Mouse (Mus musculus) heart, embryonic 11.5 days (tissue): ENCODE results near the gene Msto1. TPM values are rescaled to one million over a fixed set of nuclear protein-coding genes. Genes with fewer than 3 reads are reported as not detected.
A peak's percentile ranks its signal among the peaks of the same experiment; 100 is the strongest.

Experiments
- ATAC-seq: fragments of 200-750 bp; cut with Nextera tagmentation; replicated peaks from 2 replicates; pipeline ENCODE4 v1.8.0; 2017; ENCODE audit warnings: moderate library complexity; ENCODE audit not compliant: insufficient number of reproducible peaks, low FRiP score, low TSS enrichment
- H3K27ac ChIP-seq: fragments of 300-500 bp; sonication (generic); 2 replicates; pipeline ENCODE4 v1.5.1; 2014; ENCODE audit warnings: mild to moderate bottlenecking, low read depth, low read length
- H3K27me3 ChIP-seq: fragments of 300-500 bp; sonication (generic); 2 replicates; pipeline ENCODE4 v1.6.1; 2014; ENCODE audit warnings: mild to moderate bottlenecking, low read length, mixed read lengths; ENCODE audit not compliant: control insufficient read depth, insufficient read depth
- H3K36me3 ChIP-seq: fragments of 300-500 bp; sonication (generic); 2 replicates; pipeline ENCODE4 v1.6.1; 2014; ENCODE audit warnings: mild to moderate bottlenecking, low read length, moderate library complexity, mixed read lengths; ENCODE audit not compliant: control insufficient read depth, insufficient read depth
- H3K4me1 ChIP-seq: fragments of 300-500 bp; sonication (generic); 2 replicates; pipeline ENCODE4 v1.6.1; 2014; ENCODE audit warnings: low read length; ENCODE audit not compliant: control insufficient read depth, insufficient read depth
- H3K4me2 ChIP-seq: fragments of 300-500 bp; sonication (generic); 2 replicates; pipeline ENCODE4 v1.6.1; 2014; ENCODE audit warnings: mild to moderate bottlenecking, moderate library complexity
- H3K4me3 ChIP-seq: fragments of 300-500 bp; sonication (generic); 2 replicates; pipeline ENCODE4 v1.5.1; 2014; ENCODE audit warnings: low read depth, low read length
- H3K9ac ChIP-seq: fragments of 300-500 bp; sonication (generic); 2 replicates; pipeline ENCODE4 v1.6.1; 2014; ENCODE audit warnings: mild to moderate bottlenecking, low read depth, low read length, moderate library complexity
- H3K9me3 ChIP-seq: fragments of 300-500 bp; sonication (generic); replicated peaks from 2 replicates; pipeline ENCODE4 v1.6.1; 2016; ENCODE audit warnings: low read length; ENCODE audit not compliant: control insufficient read depth
- WGBS: fragments of 180-500 bp; shearing (Covaris S2); extraction: QIAGEN DNeasy Blood & Tissue Kit; methylation state at CpG from one replicate; pipeline ENCODE4 v1.1.7; 2014; ENCODE audit not compliant: insufficient replicate concordance; 5-methylcytosine and 5-hydroxymethylcytosine counted together
- polyA plus RNA-seq: library from polyadenylated mRNA; unstranded; fragments of >200 nt; fragmentation: Nextera tagmentation; extraction: Ambion mirVana; gene quantifications from 2 replicates; pipeline ENCODE4 v1.2.1, GENCODE M21; 2014

Msto1 gene
- polyA plus RNA-seq, 1 experiment from 2014 or later = 56.9 TPM

DNA sequence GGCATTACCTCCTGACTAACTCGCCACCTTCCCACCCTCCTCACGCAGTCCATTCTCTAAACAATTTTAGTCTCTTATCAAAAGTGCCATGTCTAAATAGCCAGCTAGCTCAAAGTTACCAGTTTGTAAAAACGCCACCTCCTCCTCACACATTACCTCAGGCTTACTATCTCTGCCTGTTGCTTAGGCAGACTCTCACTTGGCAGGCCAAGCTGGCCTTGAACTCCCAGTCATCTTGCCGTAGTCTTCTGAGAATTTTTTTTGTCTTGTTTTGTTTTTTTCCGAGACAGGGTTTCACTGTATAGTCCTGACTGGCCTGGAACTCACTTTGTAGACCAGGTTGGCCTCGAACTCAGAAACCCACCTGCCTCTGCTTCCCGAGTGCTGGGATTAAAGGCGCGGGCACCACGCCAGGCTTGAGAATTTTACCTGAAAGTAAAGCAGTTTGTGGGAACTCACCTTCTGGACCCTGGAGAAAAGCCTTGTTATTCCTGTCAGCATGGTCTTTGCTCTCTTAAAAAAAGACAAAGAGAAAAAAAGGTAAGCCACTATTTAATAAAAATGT, 28.6 kb upstream of the Msto1 start:
- WGBS = 93% methylated on average over 10 of the region's 10 CpGs
- Histone ChIP-seq H3K4me2 (no peak overlapping the region), H3K27me3 (no peaks in the 10 kb centered on the region), H3K9ac (no peak overlapping the region), H3K9me3 (no peaks in the 10 kb centered on the region), H3K36me3 (peaks cover 20% of the 10 kb centered on the region), H3K4me3 (no peak overlapping the region), H3K4me1 (no peaks in the 10 kb centered on the region), H3K27ac (no peak overlapping the region)
- no peak for ATAC-seq

DNA sequence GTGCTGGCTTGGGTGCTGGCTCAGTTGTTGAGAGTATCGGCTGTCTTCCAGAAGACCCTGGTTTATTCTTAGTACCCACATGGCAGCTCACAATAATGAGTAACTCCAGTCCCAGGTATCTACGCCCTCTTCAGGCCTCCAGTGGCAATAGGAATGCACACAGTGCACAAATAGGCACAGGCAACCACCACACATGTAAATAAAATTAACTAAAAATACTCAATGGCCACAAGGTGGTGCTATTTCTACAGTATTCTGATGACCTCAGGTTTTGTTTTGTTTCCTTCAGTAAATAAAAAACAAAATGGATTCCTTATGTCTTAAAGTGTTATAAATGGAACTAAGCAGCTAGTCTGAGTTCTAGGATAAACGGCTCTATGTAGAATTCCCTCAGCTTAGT, 25.9 kb upstream of the Msto1 start:
- H3K4me1 ChIP-seq = no peaks in the 10 kb centered on the region
- no peak for ATAC-seq
- 73% methylated on average over 3 of the region's 3 CpGs for WGBS

DNA sequence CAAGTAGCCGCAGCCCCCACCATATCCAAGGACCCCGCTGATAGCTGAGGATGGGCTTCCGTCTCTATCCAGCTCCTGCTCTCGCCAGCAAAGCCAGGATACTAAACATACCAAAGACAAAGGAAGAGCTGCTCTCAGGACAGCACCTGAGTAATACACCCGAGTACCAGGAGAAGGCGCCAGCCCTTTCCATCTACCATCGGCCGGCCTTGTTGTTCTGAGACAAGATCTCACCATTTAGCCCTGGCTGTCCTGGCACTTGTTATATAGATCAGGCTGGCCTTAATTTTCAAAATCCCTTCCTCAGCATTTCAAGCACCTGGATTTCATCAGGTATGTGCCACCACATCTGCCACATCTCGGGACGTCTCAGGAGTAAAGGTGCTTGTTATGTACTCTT, 25.3 kb upstream of the Msto1 start:
- WGBS = 88% methylated on average over 10 of the region's 10 CpGs
- Histone ChIP-seq H3K4me1 (no peaks in the 10 kb centered on the region), H3K27ac (no peak overlapping the region), H3K4me3 (no peak overlapping the region), H3K36me3 (peaks cover 27% of the 10 kb centered on the region), H3K4me2 (no peak overlapping the region), H3K9ac (no peak overlapping the region), H3K27me3 (no peaks in the 10 kb centered on the region), H3K9me3 (no peaks in the 10 kb centered on the region)
- ATAC-seq = no peak

More for the DNA sequence above, 25.9 kb upstream of the Msto1 start:
- Histone ChIP-seq H3K27me3 (no peaks in the 10 kb centered on the region), H3K36me3 (peaks cover 25% of the 10 kb centered on the region), H3K27ac (no peak overlapping the region), H3K9ac (no peak overlapping the region), H3K4me2 (no peak overlapping the region), H3K4me3 (no peak overlapping the region), H3K9me3 (no peaks in the 10 kb centered on the region)

GRCm38 (mm10) chr3:88929501-88929900, 15.7 kb upstream of the Msto1 start:
- WGBS = 87% methylated on average over 3 of the region's 3 CpGs
- no peaks in the 10 kb centered on the region for H3K9me3 ChIP-seq
- no peak overlapping the region for H3K9ac ChIP-seq
- no peaks in the 10 kb centered on the region for H3K27me3 ChIP-seq
- H3K4me2 ChIP-seq = no peak overlapping the region
- no peak overlapping the region for H3K4me3 ChIP-seq
- no peaks in the 10 kb centered on the region for H3K4me1 ChIP-seq
- H3K27ac ChIP-seq = no peak overlapping the region
- peaks cover 30% of the 10 kb centered on the region for H3K36me3 ChIP-seq
- no peak for ATAC-seq

DNA sequence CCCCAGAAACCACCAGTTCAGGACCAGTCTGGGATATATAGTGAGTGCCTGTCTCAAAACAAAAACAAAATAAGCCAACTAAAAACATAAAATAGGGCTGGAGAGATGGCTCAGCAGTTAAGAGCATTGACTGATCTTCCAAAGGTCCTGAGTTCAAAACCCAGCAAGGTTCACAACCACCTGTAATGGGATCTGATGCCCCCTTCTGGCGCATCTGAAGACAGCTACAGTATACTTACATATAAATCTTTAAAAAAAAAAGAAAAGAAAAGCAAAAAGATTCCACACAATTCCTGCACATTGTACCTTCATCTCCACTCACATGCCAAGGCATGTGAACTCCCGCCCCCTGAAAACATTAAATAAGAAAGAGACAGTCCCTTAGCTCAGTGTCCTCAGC, 11.9 kb upstream of the Msto1 start:
- Histone ChIP-seq H3K4me3 (no peak overlapping the region), H3K36me3 (peaks cover 37% of the 10 kb centered on the region), H3K9me3 (no peaks in the 10 kb centered on the region), H3K4me1 (0 out of 2 replicates have a peak, but pooled peaks cover 4% of the 10 kb centered on the region), H3K9ac (no peak overlapping the region), H3K27me3 (no peaks in the 10 kb centered on the region), H3K4me2 (no peak overlapping the region), H3K27ac (no peak overlapping the region)
- 84% methylated on average over 2 of the region's 2 CpGs for WGBS
- no peak for ATAC-seq

- peaks cover 30% of the 10 kb centered on the region for H3K36me3 ChIP-seq
- no peak overlapping the region for H3K4me3 ChIP-seq
- H3K9me3 ChIP-seq = no peaks in the 10 kb centered on the region
- no peak for ATAC-seq
- no peaks in the 10 kb centered on the region for H3K27me3 ChIP-seq
- H3K9ac ChIP-seq = no peak overlapping the region
- H3K27ac ChIP-seq = peak overlapping the region; percentile 22; the same call in 1 of the 2 replicates
- WGBS = 69% methylated on average over 8 of the region's 8 CpGs
- no peak overlapping the region for H3K4me2 ChIP-seq
- H3K4me1 ChIP-seq = 0 out of 2 replicates have a peak, but pooled peaks cover 4% of the 10 kb centered on the region
Observed at GRCm38 (mm10) chr3:88923989-88924591, 10.3 kb upstream of the Msto1 start.

DNA sequence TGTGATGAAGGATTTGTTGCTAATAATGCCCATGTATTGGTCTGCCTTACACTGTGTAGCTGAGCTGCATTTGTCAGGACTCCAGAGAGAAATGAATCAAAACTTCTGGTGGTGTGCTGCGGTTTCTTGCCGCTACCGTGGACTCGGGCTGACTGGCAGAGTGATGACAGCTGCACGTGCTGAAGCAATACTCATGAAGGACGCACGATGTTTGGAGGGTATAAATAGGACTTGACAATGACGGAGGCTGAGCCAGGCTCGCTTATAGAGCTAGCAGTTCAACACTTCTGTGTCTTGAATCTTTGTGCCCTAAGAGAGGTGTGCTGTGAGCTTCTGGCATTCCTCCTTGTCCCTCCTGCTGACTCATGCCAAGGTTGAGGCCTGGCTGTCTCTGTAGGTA, 7.6 kb upstream of the Msto1 start:
- no peaks in the 10 kb centered on the region for H3K27me3 ChIP-seq
- WGBS = 73% methylated on average over 9 of the region's 9 CpGs
- H3K4me1 ChIP-seq = 0 out of 2 replicates have a peak, but pooled peaks cover 4% of the 10 kb centered on the region
- H3K36me3 ChIP-seq = peaks cover 19% of the 10 kb centered on the region
- no peaks in the 10 kb centered on the region for H3K9me3 ChIP-seq
- H3K4me3 ChIP-seq = no peak overlapping the region
- no peak overlapping the region for H3K27ac ChIP-seq
- no peak overlapping the region for H3K4me2 ChIP-seq
- no peak overlapping the region for H3K9ac ChIP-seq
- ATAC-seq = no peak

GRCm38 (mm10) chr3:88918981-88919380, 5.2 kb upstream of the Msto1 start:
- Histone ChIP-seq H3K4me1 (0 out of 2 replicates have a peak, but pooled peaks cover 4% of the 10 kb centered on the region), H3K4me2 (no peak overlapping the region), H3K27me3 (no peaks in the 10 kb centered on the region), H3K27ac (no peak overlapping the region), H3K4me3 (no peak overlapping the region), H3K36me3 (peaks cover 16% of the 10 kb centered on the region), H3K9ac (no peak overlapping the region), H3K9me3 (no peaks in the 10 kb centered on the region)
- WGBS = 83% methylated on average over 13 of the region's 13 CpGs
- ATAC-seq = no peak

DNA sequence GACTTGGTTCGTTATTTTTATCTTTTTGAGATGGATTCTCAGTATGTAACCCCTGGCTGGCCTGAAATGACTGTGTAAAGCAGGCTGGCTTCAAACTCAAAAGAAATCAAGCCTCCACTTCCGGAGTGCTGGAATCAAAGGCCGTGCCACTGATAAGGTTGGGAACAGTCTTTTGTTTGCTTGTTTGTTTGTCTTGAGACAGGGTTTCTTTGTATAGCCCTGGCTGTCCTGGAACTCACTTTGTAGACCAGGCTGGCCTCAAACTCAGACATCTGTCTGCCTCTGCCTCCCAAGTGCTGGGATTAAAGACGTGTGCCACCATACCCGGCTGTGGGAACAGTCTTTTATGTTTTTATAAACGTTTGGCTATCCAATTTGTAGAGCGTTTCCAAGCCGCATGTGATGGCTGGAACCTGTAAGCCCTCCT, 598 bp upstream of the Msto1 start:
- 31% methylated on average over 8 of the region's 8 CpGs for WGBS
- H3K27me3 ChIP-seq = no peaks in the 10 kb centered on the region
- H3K4me3 ChIP-seq = peak overlapping the region; percentile 58
- H3K27ac ChIP-seq = peak overlapping the region; percentile 90
- peak overlapping the region; percentile 60 for H3K4me2 ChIP-seq
- H3K36me3 ChIP-seq = peaks cover 25% of the 10 kb centered on the region
- peaks cover 6% of the 10 kb centered on the region; the same call in 1 of the 2 replicates for H3K4me1 ChIP-seq
- no peak for ATAC-seq
- H3K9me3 ChIP-seq = no peaks in the 10 kb centered on the region
- peak overlapping the region; percentile 88 for H3K9ac ChIP-seq
